Mouse (Mus musculus): ENCODE results near the gene Gtf2f2.

- TF ChIP-seq CTCF (conservative IDR thresholded peaks at IDR 0.05; ENCODE audit: insufficient read depth, insufficient read length, low read depth, low read length) (no peak), POLR2A (IDR thresholded peaks at IDR 0.05; ENCODE audit: low read depth, low read length) (no peak)
Observed at GRCm38 (mm10) chr14:75877297-75877696, 133.4 kb downstream of the Gtf2f2 start.

Data from kidney, adult 2 months (tissue).